Mouse (Mus musculus) hindbrain, embryonic 11.5 days (tissue): ENCODE measurements at regions not wholly inside any gene's neighbourhood (a gene's known extent, or its start where the extent isn't known, plus 50 kb on each side); places are given as distances from the start of the nearest gene placed in this dataset.

Source experiments
- ATAC-seq: fragments of 200-750 bp; cut with Nextera tagmentation; 2 replicates; pipeline ENCODE4 v1.8.0; 2017; ENCODE audit warnings: mild to moderate bottlenecking, moderate TSS enrichment, moderate library complexity; ENCODE audit not compliant: low FRiP score
- DNase-seq: peaks from one replicate; pipeline ENCODE4 v3.0.0-alpha.2; 2015; ENCODE audit warnings: low spot score
- H3K27ac ChIP-seq: fragments of 300-500 bp; sonication (generic); 2 replicates; pipeline ENCODE4 v1.5.1; 2014; ENCODE audit warnings: mild to moderate bottlenecking, low read depth, low read length
- H3K27me3 ChIP-seq: fragments of 300-500 bp; sonication (generic); 2 replicates; pipeline ENCODE4 v1.6.1; 2014; ENCODE audit warnings: mild to moderate bottlenecking, low read length, moderate library complexity, mixed read lengths; ENCODE audit not compliant: control insufficient read depth, insufficient read depth
- H3K36me3 ChIP-seq: fragments of 300-500 bp; sonication (generic); 2 replicates; pipeline ENCODE4 v1.6.1; 2014; ENCODE audit warnings: mild to moderate bottlenecking, low read length, moderate library complexity, mixed read lengths; ENCODE audit not compliant: control insufficient read depth, insufficient read depth
- H3K4me1 ChIP-seq: fragments of 300-500 bp; sonication (generic); replicated peaks from 2 replicates; pipeline ENCODE4 v1.6.1; 2014; ENCODE audit warnings: low read length, mixed read lengths; ENCODE audit not compliant: control insufficient read depth, insufficient read depth
- H3K4me2 ChIP-seq: fragments of 300-500 bp; sonication (generic); replicated peaks from 2 replicates; pipeline ENCODE4 v1.6.1; 2014; ENCODE audit warnings: mild to moderate bottlenecking, low read depth, low read length
- H3K4me3 ChIP-seq: fragments of 300-500 bp; sonication (generic); 2 replicates; pipeline ENCODE4 v1.5.1; 2014; ENCODE audit warnings: low read depth, low read length
- H3K9ac ChIP-seq: fragments of 300-500 bp; sonication (generic); 2 replicates; pipeline ENCODE4 v1.6.1; 2014; ENCODE audit warnings: low read depth, low read length
- H3K9me3 ChIP-seq: fragments of 300-500 bp; sonication (generic); 2 replicates; pipeline ENCODE4 v1.6.1; 2016; ENCODE audit warnings: low read length; ENCODE audit not compliant: control insufficient read depth
- WGBS: fragments of 180-500 bp; shearing (Covaris S2); extraction: QIAGEN DNeasy Blood & Tissue Kit; methylation state at CpG from one replicate; pipeline ENCODE4 v1.1.7; 2014; 5-methylcytosine and 5-hydroxymethylcytosine counted together

GRCm38 (mm10) chr12:85527011-85527410, 53.3 kb downstream of the Fos start:
- Histone ChIP-seq H3K9ac (no peak overlapping the region), H3K4me3 (no peak overlapping the region), H3K9me3 (no peaks in the 10 kb centered on the region), H3K4me2 (no peak overlapping the region), H3K27ac (no peak overlapping the region), H3K36me3 (no peaks in the 10 kb centered on the region), H3K4me1 (no peaks in the 10 kb centered on the region), H3K27me3 (no peaks in the 10 kb centered on the region)
- WGBS = 91% methylated on average over 9 of the region's 9 CpGs
- no peak for ATAC-seq
- DNase-seq = no peak

DNA sequence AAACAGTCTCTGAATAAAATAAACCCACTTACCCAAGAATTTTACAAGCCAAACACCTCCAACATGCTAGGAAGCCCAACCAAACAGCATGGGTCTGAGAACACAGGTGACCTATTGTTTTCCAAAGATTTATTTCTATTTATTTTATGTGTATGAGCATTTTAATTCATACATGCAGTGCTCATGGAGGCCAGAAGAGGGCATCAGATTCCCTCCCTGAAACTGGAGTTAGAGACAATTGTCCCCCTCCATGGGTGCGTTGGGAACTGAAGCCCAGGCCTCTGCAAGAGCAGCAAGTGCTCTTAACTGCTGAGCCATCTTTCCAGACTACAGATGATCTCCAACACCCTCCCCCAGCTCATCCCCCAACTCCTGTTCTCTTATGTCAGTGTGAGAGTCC, 57.9 kb downstream of the Fos start:
- DNase-seq (no peak), ATAC-seq (no peak)
- Histone ChIP-seq H3K9ac (no peak overlapping the region), H3K4me2 (no peak overlapping the region), H3K9me3 (no peaks in the 10 kb centered on the region), H3K27me3 (no peaks in the 10 kb centered on the region), H3K36me3 (no peaks in the 10 kb centered on the region), H3K27ac (no peak overlapping the region), H3K4me1 (no peaks in the 10 kb centered on the region), H3K4me3 (no peak overlapping the region)
- WGBS = 93% methylated on average over 1 of the region's 1 CpGs

DNA sequence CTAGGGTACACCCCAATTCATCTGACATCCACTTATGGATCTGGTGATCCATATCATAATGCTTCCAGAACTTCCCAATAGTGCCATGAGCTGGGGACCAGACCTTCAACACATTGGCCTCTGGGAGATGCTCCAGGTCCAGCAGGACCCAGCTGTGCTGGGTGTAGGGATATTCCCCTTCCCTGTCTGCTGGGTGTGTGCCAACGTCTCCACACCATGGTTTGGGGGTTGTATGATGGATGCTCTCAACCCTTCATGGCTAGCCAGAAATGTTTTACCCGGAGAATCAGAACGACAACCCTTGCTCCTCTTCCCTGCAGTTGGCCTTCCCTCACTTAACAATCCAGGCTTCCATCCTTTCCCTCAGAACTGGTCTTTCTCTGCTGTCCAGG, 58.5 kb downstream of the Fos start:
- H3K36me3 ChIP-seq = no peaks in the 10 kb centered on the region
- 88% methylated on average over 3 of the region's 3 CpGs for WGBS
- H3K4me1 ChIP-seq = no peaks in the 10 kb centered on the region
- no peak overlapping the region for H3K9ac ChIP-seq
- DNase-seq (no peak), ATAC-seq (no peak)
- H3K27ac ChIP-seq = no peak overlapping the region
- no peak overlapping the region for H3K4me2 ChIP-seq
- no peaks in the 10 kb centered on the region for H3K27me3 ChIP-seq
- no peaks in the 10 kb centered on the region for H3K9me3 ChIP-seq
- no peak overlapping the region for H3K4me3 ChIP-seq

GRCm38 (mm10) chr12:85532613-85533460, 59.1 kb downstream of the Fos start:
- H3K9ac ChIP-seq = no peak overlapping the region
- DNase-seq (no peak), ATAC-seq (no peak)
- no peaks in the 10 kb centered on the region for H3K27me3 ChIP-seq
- H3K4me2 ChIP-seq = no peak overlapping the region
- H3K9me3 ChIP-seq = no peaks in the 10 kb centered on the region
- H3K27ac ChIP-seq = no peak overlapping the region
- no peaks in the 10 kb centered on the region for H3K36me3 ChIP-seq
- WGBS = 80% methylated on average over 14 of the region's 14 CpGs
- no peak overlapping the region for H3K4me3 ChIP-seq
- no peaks in the 10 kb centered on the region for H3K4me1 ChIP-seq

GRCm38 (mm10) chr12:85533603-85534002, 59.9 kb downstream of the Fos start:
- no peak overlapping the region for H3K4me3 ChIP-seq
- H3K9ac ChIP-seq = no peak overlapping the region
- no peak overlapping the region for H3K27ac ChIP-seq
- ATAC-seq = no peak
- H3K4me1 ChIP-seq = no peaks in the 10 kb centered on the region
- 85% methylated on average over 3 of the region's 3 CpGs for WGBS
- no peaks in the 10 kb centered on the region for H3K36me3 ChIP-seq
- H3K9me3 ChIP-seq = no peaks in the 10 kb centered on the region
- no peak overlapping the region for H3K4me2 ChIP-seq
- no peaks in the 10 kb centered on the region for H3K27me3 ChIP-seq
- no peak for DNase-seq

GRCm38 (mm10) chr12:85539423-85539822, 59.4 kb upstream of the Jdp2 start:
- Histone ChIP-seq H3K27me3 (no peaks in the 10 kb centered on the region), H3K9me3 (no peaks in the 10 kb centered on the region), H3K4me3 (no peak overlapping the region), H3K27ac (no peak overlapping the region), H3K36me3 (no peaks in the 10 kb centered on the region), H3K4me2 (no peak overlapping the region), H3K9ac (no peak overlapping the region), H3K4me1 (no peaks in the 10 kb centered on the region)
- WGBS = 49% methylated on average over 7 of the region's 7 CpGs
- no peak for ATAC-seq
- no peak for DNase-seq

GRCm38 (mm10) chr12:85541153-85541552, 57.7 kb upstream of the Jdp2 start:
- H3K9me3 ChIP-seq = no peaks in the 10 kb centered on the region
- no peak overlapping the region for H3K4me3 ChIP-seq
- no peak for ATAC-seq
- no peaks in the 10 kb centered on the region for H3K4me1 ChIP-seq
- no peaks in the 10 kb centered on the region for H3K27me3 ChIP-seq
- no peak for DNase-seq
- no peak overlapping the region for H3K4me2 ChIP-seq
- no peaks in the 10 kb centered on the region for H3K36me3 ChIP-seq
- WGBS = 78% methylated on average over 3 of the region's 3 CpGs
- H3K9ac ChIP-seq = no peak overlapping the region
- H3K27ac ChIP-seq = no peak overlapping the region

- no peaks in the 10 kb centered on the region for H3K9me3 ChIP-seq
- H3K27me3 ChIP-seq = no peaks in the 10 kb centered on the region
- H3K9ac ChIP-seq = no peak overlapping the region
- no peak overlapping the region for H3K27ac ChIP-seq
- no peak overlapping the region for H3K4me2 ChIP-seq
- ATAC-seq = no peak
- no peak overlapping the region for H3K4me3 ChIP-seq
- DNase-seq = no peak
- no peaks in the 10 kb centered on the region for H3K4me1 ChIP-seq
- no peaks in the 10 kb centered on the region for H3K36me3 ChIP-seq
- 75% methylated on average over 6 of the region's 6 CpGs for WGBS
Measured at GRCm38 (mm10) chr12:85542881-85543280, 55.9 kb upstream of the Jdp2 start.

DNA sequence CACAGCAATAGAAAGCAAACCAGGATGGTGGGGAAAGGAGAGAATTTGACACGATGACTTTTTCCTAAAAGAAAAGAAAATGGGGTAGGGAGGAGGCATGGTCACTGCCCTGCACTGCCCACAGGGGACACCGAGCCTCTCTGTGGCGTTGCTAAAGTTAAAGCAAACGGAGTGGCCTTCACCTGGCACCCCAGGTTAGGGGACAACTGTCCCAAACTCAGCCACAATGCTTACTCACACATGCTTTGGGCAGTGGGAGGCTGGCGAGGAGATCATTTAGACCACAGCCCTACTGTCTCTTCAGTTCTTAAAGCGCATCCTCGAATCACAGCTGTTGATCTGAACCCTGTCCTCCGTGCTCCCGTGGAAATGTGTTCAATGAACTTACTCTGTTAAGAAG, 55.3 kb upstream of the Jdp2 start:
- Histone ChIP-seq H3K27ac (no peak overlapping the region), H3K9ac (no peak overlapping the region), H3K9me3 (no peaks in the 10 kb centered on the region), H3K27me3 (no peaks in the 10 kb centered on the region), H3K4me2 (no peak overlapping the region), H3K36me3 (no peaks in the 10 kb centered on the region), H3K4me1 (no peaks in the 10 kb centered on the region), H3K4me3 (no peak overlapping the region)
- ATAC-seq = no peak
- WGBS = 82% methylated on average over 9 of the region's 9 CpGs
- DNase-seq = no peak
